Mouse (Mus musculus) adrenal gland, postnatal 14 days (tissue): ENCODE data around the gene Cep57l1. TPM values are rescaled to one million over a fixed set of nuclear protein-coding genes. Genes with fewer than 3 reads are reported as not detected.

Experiments
- DNase-seq: peaks from one replicate; pipeline ENCODE4 v3.0.0; 2021; ENCODE audit warnings: mixed read lengths
- total RNA-seq: library from RNA; stranded (reverse); gene quantifications from 2 replicates; pipeline ENCODE4 v1.2.3, GENCODE M21; 2021

Gene Cep57l1
- total RNA-seq, 1 experiment from 2014 or later, result 9.3 TPM

- DNase-seq, result no peak
Observed at GRCm38 (mm10) chr10:41818036-41818732, 8.5 kb upstream of the Cep57l1 start.

- no peak for DNase-seq
Observed at GRCm38 (mm10) chr10:41816516-41816915, 6.8 kb upstream of the Cep57l1 start.

- no peak for DNase-seq
Observed at GRCm38 (mm10) chr10:41814305-41814853, 4.7 kb upstream of the Cep57l1 start.

GRCm38 (mm10) chr10:41812566-41812965 lies 2.9 kb upstream of the Cep57l1 start:
- no peak for DNase-seq

- DNase-seq, result no peak
Observed at GRCm38 (mm10) chr10:41810564-41811455, 1.1 kb upstream of the Cep57l1 start.

GRCm38 (mm10) chr10:41809080-41809770 lies 446 bp downstream of the Cep57l1 start:
- DNase-seq, result peak; percentile 88

GRCm38 (mm10) chr10:41805729-41806355 lies 3.8 kb downstream of the Cep57l1 start:
- no peak for DNase-seq

- DNase-seq, result no peak
Observed at GRCm38 (mm10) chr10:41804711-41805110, 5.0 kb downstream of the Cep57l1 start.

- no peak for DNase-seq
Observed at GRCm38 (mm10) chr10:41803467-41803866, 6.2 kb downstream of the Cep57l1 start.

- DNase-seq, result no peak
Observed at GRCm38 (mm10) chr10:41797253-41797652, 12.4 kb downstream of the Cep57l1 start.

GRCm38 (mm10) chr10:41792375-41792774 lies 17.3 kb downstream of the Cep57l1 start:
- no peak for DNase-seq

GRCm38 (mm10) chr10:41767254-41767653 lies 42.4 kb downstream of the Cep57l1 start:
- no peak for DNase-seq

GRCm38 (mm10) chr10:41766280-41766679 lies 43.4 kb downstream of the Cep57l1 start:
- no peak for DNase-seq

- peak; percentile 51 for DNase-seq
Observed at GRCm38 (mm10) chr10:41765586-41765985, 44.1 kb downstream of the Cep57l1 start.

GRCm38 (mm10) chr10:41763741-41764385 lies 45.8 kb downstream of the Cep57l1 start:
- DNase-seq, result no peak

GRCm38 (mm10) chr10:41760866-41761265 lies 48.8 kb downstream of the Cep57l1 start:
- no peak for DNase-seq

- DNase-seq, result no peak
Observed at GRCm38 (mm10) chr10:41758041-41758440, 51.6 kb downstream of the Cep57l1 start.

GRCm38 (mm10) chr10:41757226-41757625 lies 52.4 kb downstream of the Cep57l1 start:
- no peak for DNase-seq

- DNase-seq, result no peak
Observed at GRCm38 (mm10) chr10:41751867-41752480, 57.7 kb downstream of the Cep57l1 start.

- no peak for DNase-seq
Observed at GRCm38 (mm10) chr10:41749306-41749705, 60.4 kb downstream of the Cep57l1 start.

- DNase-seq, result no peak
Observed at GRCm38 (mm10) chr10:41746554-41746953, 63.1 kb downstream of the Cep57l1 start.
